19 mouse cellular contexts compared by ENCODE assay signal in the genomic region with DNA sequence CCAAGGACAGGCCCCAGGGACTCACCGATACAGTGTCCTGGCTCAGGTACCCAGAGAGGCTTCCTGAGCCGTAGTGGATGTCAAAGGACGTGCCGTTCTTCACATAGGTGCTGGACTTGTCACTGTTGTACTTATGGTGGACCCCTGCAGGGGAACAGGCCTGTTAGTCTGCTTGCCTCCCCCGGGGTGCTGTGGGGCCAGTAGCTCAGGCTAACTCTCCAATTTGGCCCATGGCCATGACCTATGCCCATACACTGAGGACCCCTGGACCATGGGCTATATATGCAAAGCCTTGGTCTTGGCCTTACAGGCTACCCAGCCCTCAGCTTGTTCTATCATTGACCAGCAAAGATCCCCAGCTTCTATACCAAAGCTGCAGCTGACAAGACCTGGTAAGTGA. TPM values are rescaled to one million over a fixed set of nuclear protein-coding genes. Genes with fewer than 3 reads are reported as not detected.
DNase-seq lines count a peak whose midpoint lies in the region; ATAC-seq and TF ChIP-seq lines count a peak whose summit lies in the region.
"Had no signal": no experiment of that assay in that cellular context is flagged by ENCODE, and none has a peak within 500 bp of the region (broad histone marks: within the 10 kb centered on the region; RNA-seq: fewer than 3 reads in every experiment).

A gene (minus strand): TSS at position 101 of the 400 bp plus-strand sequence.

- DNase-seq in cerebellum, adult 9-11 months, result peak; percentile 33
- DNase-seq in cerebellum, postnatal 14 days, result no peak
- DNase-seq in liver, embryonic 11.5 days (ENCODE audit: low spot score), result no peak
- no peak for DNase-seq in liver, postnatal 0 days
- DNase-seq in Patski (ENCODE audit: low read depth, low spot score), result no peak
- no peak for DNase-seq in right cerebral cortex, postnatal 36 days (ENCODE audit: low spot score in 2 of 2)
- no peak for DNase-seq in limb, embryonic 10.5 days (ENCODE audit: low spot score)
- DNase-seq: cerebellum, adult 11 months; kidney, adult 11 months; left cerebral cortex, postnatal 4 days; lung, adult 18-20 months; lung, postnatal 36 days had no signal

- peaks cover 61% of the 10 kb centered on the region for H3K4me1 ChIP-seq in liver, embryonic 11.5 days (replicated peaks; ENCODE audit: control insufficient read depth, insufficient read depth, low read length)
- H3K4me1 ChIP-seq in liver, postnatal 0 days (ENCODE audit: insufficient read depth), result peaks cover 48% of the 10 kb centered on the region
- H3K4me1 ChIP-seq in limb, embryonic 10.5 days, result peaks cover 19% of the 10 kb centered on the region

- peaks cover 65% of the 10 kb centered on the region for H3K36me3 ChIP-seq in liver, embryonic 11.5 days (ENCODE audit: control insufficient read depth, insufficient read depth, low read length)
- peaks cover 86% of the 10 kb centered on the region for H3K36me3 ChIP-seq in liver, postnatal 0 days (replicated peaks; ENCODE audit: insufficient read depth, low read length)
- peaks cover 65% of the 10 kb centered on the region for H3K36me3 ChIP-seq in macrophage (ENCODE audit: inconsistent target)
- H3K36me3 ChIP-seq in limb, embryonic 10.5 days, result peaks cover 83% of the 10 kb centered on the region

- TF ChIP-seq CTCF in liver, postnatal 0 days (IDR thresholded peaks at IDR 0.05; ENCODE audit: low read depth), result no peak
- no peak for TF ChIP-seq CTCF in Patski (IDR thresholded peaks at IDR 0.05)

- H3K27ac ChIP-seq in liver, embryonic 11.5 days (ENCODE audit: low read depth, low read length), result no peak within 1 kb of the TSS; the same call in 1 of the 2 replicates
- no peak within 1 kb of the TSS for H3K27ac ChIP-seq in liver, postnatal 0 days (ENCODE audit: low read depth)
- peak within 1 kb of the TSS; percentile 99 for H3K27ac ChIP-seq in macrophage
- H3K27ac ChIP-seq in limb, embryonic 10.5 days, result no peak within 1 kb of the TSS
- H3K27ac ChIP-seq: forebrain, embryonic 12.5 days; hindbrain, postnatal 0 days; kidney, postnatal 0 days; layer of hippocampus, adult 2 months; midbrain, embryonic 12.5 days; stomach, embryonic 15.5 days had no signal

- peaks cover 78% of the 10 kb centered on the region for H3K79me2 ChIP-seq in macrophage (ENCODE audit: inconsistent target)

- CTCF ChIA-PET in Patski (lab: Charles Lee), result interaction anchor here (1.1 to 4.5 kb wide), 3 partner anchors 26 to 53 kb away, joined by 3 to 13 read pairs (median 7); no protein-coding TSS in a partner anchor

- no peak within 1 kb of the TSS for H3K4me3 ChIP-seq in liver, embryonic 11.5 days (ENCODE audit: low read depth, low read length)
- no peak within 1 kb of the TSS for H3K4me3 ChIP-seq in liver, postnatal 0 days (ENCODE audit: low read depth, low read length)
- peak within 1 kb of the TSS; percentile 92 for H3K4me3 ChIP-seq in macrophage (ENCODE audit: inconsistent target)
- H3K4me3 ChIP-seq in limb, embryonic 10.5 days, result no peak within 1 kb of the TSS
- H3K4me3 ChIP-seq: forebrain, embryonic 12.5 days; layer of hippocampus, adult 2 months; midbrain, embryonic 12.5 days; stomach, embryonic 15.5 days had no signal

- TF ChIP-seq EP300 in liver, postnatal 0 days (IDR thresholded peaks at IDR 0.05; ENCODE audit: low read depth), result no peak

- POLR2A ChIA-PET in Patski (lab: Charles Lee), result interaction anchor here (1.1 to 3.8 kb wide), 6 partner anchors 11 to 54 kb away, joined by 3 to 16 read pairs (median 12); no protein-coding TSS in a partner anchor

- 92% methylated on average over 5 of the region's 5 CpGs for WGBS in liver, embryonic 11.5 days
- WGBS in liver, postnatal 0 days (ENCODE audit: insufficient replicate concordance), result 86% methylated on average over 5 of the region's 5 CpGs
- 98% methylated on average over 5 of the region's 5 CpGs for WGBS in macrophage (ENCODE audit: missing documents)
- 93% methylated on average over 5 of the region's 5 CpGs for WGBS in limb, embryonic 10.5 days

- no peaks in the 10 kb centered on the region for H3K27me3 ChIP-seq in liver, embryonic 11.5 days (replicated peaks; ENCODE audit: control insufficient read depth, insufficient read depth, low read length)
- H3K27me3 ChIP-seq in liver, postnatal 0 days (ENCODE audit: insufficient read depth, low read length), result no peaks in the 10 kb centered on the region
- H3K27me3 ChIP-seq in Patski, result no peaks in the 10 kb centered on the region
- no peaks in the 10 kb centered on the region for H3K27me3 ChIP-seq in limb, embryonic 10.5 days (ENCODE audit: low read depth, poor library complexity, severe bottlenecking)
- H3K27me3 ChIP-seq: forebrain, embryonic 12.5 days; midbrain, embryonic 12.5 days; stomach, embryonic 15.5 days had no signal

- H3K4me2 ChIP-seq in liver, embryonic 11.5 days, result peak within 1 kb of the TSS; percentile 31
- H3K4me2 ChIP-seq in liver, postnatal 0 days (ENCODE audit: low read depth, low read length), result no peak within 1 kb of the TSS
- H3K4me2 ChIP-seq: forebrain, embryonic 12.5 days; midbrain, embryonic 12.5 days; stomach, embryonic 15.5 days had no signal

- no peak for ATAC-seq in liver, embryonic 11.5 days (replicated peaks; ENCODE audit: low FRiP score)
- ATAC-seq in liver, postnatal 0 days, result no peak
- ATAC-seq in Patski, result no peak
- ATAC-seq: hindbrain, postnatal 0 days had no signal

- in situ Hi-C loops in Patski (cut with MboI; ENCODE audit: low pct_unique_long_range_greater_than_20kb), result loop anchor here (25.0 kb wide), 2 partner anchors 630 to 920 kb away; a partner anchor contains a TSS

- H3K9ac ChIP-seq in liver, embryonic 11.5 days (ENCODE audit: low read depth, low read length), result no peak within 1 kb of the TSS
- H3K9ac ChIP-seq in liver, postnatal 0 days (replicated peaks), result no peak within 1 kb of the TSS
- H3K9ac ChIP-seq: forebrain, embryonic 12.5 days; midbrain, embryonic 12.5 days; stomach, embryonic 15.5 days had no signal

- H3K9me3 ChIP-seq in liver, embryonic 11.5 days (ENCODE audit: control insufficient read depth, low read length), result no peaks in the 10 kb centered on the region
- H3K9me3 ChIP-seq in liver, postnatal 0 days (ENCODE audit: low read length), result no peaks in the 10 kb centered on the region
- H3K9me3 ChIP-seq in limb, embryonic 10.5 days (replicated peaks), result no peaks in the 10 kb centered on the region
- H3K9me3 ChIP-seq: forebrain, embryonic 12.5 days; midbrain, embryonic 12.5 days; stomach, embryonic 15.5 days had no signal

RNA-seq across cellular contexts. Expression of the gene that starts here (rescaled TPM):
- polyA plus RNA-seq in liver, embryonic 11.5 days (2014; fragmentation: Nextera tagmentation; extraction: Ambion mirVana), result not detected in 2 replicates
- not detected in 2 replicates for polyA plus RNA-seq in liver, postnatal 0 days (2015; fragmentation: Nextera tagmentation; extraction: Ambion mirVana)
- polyA plus RNA-seq in Patski (2021) (1,155 TPM), macrophage (2018) (9.6 to 6,145 TPM (median 21.2 TPM) in 3 replicates)
- 100 to 1,000 TPM in 23 of 26 experiments, 10 to 100 TPM in 3; 37.2 to 835 (median 160) TPM for total RNA-seq in macrophage (2018; cell fraction: chromatin; rRNA removed)
- total RNA-seq in macrophage (2018; cell fraction: cytosol; rRNA removed), result 1,000 to 10,000 TPM in 19 of 26 experiments, 100 to 1,000 TPM in 4, 10 to 100 TPM in 3; 38.7 to 4,200 (median 1,875) TPM
- total RNA-seq in macrophage (2018; cell fraction: nucleus; rRNA removed), result 1,000 to 10,000 TPM in 23 of 26 experiments, 100 to 1,000 TPM in 3; 416 to 4,630 (median 2,489) TPM
- 0.63 and 1.1 TPM in 2 replicates for polyA plus RNA-seq in limb, embryonic 10.5 days (2016; fragmentation: Nextera tagmentation; extraction: Ambion mirVana)
- total RNA-seq: hindbrain, postnatal 0 days had no signal
- polyA plus RNA-seq: kidney, postnatal 0 days; midbrain, embryonic 12.5 days had no signal
